Mouse (Mus musculus) myocyte (in vitro differentiated cells): Measurements from ENCODE around the gene Tnfrsf9.

Source experiments
- CEBPB ChIP-seq: IDR thresholded peaks from 2 replicates; pipeline ENCODE4 v1.6.1; 2011; ENCODE audit warnings: mild to moderate bottlenecking, moderate library complexity; ENCODE audit not compliant: poor library complexity, insufficient read depth, severe bottlenecking
- E2F4 ChIP-seq: IDR thresholded peaks from one replicate; pipeline ENCODE4 v1.6.1; 2011; ENCODE audit warnings: mild to moderate bottlenecking, control low read depth, moderate library complexity; ENCODE audit not compliant: insufficient read depth
- MYOD1 ChIP-seq, 3 experiments: IDR thresholded peaks; one replicate each; pipeline ENCODE4 v1.6.1; 2011; ENCODE audit warnings: control low read depth in 2 of 3, low read depth in 2 of 3, mild to moderate bottlenecking in 2 of 3, moderate library complexity in 1 of 3; ENCODE audit not compliant: insufficient read length in 2 of 3, control insufficient read depth in 1 of 3
- POLR2A ChIP-seq: IDR thresholded peaks from one replicate; pipeline ENCODE4 v1.6.1; 2011; ENCODE audit warnings: low read depth, mild to moderate bottlenecking, control low read depth, moderate library complexity; ENCODE audit not compliant: insufficient read length
- POLR2AphosphoS2 ChIP-seq: IDR thresholded peaks from one replicate; pipeline ENCODE4 v1.6.1; 2011; ENCODE audit warnings: low read depth, control low read depth; ENCODE audit not compliant: insufficient read length
- REST ChIP-seq: IDR thresholded peaks from one replicate; pipeline ENCODE4 v1.6.1; 2011; ENCODE audit warnings: mild to moderate bottlenecking, control low read depth, moderate library complexity; ENCODE audit not compliant: insufficient read depth, insufficient read length
- SRF ChIP-seq: IDR thresholded peaks from one replicate; pipeline ENCODE4 v1.6.1; 2011; ENCODE audit warnings: low read depth; ENCODE audit not compliant: control insufficient read depth, insufficient read length
- TCF12 ChIP-seq: IDR thresholded peaks from one replicate; pipeline ENCODE4 v1.6.1; 2011; ENCODE audit warnings: mild to moderate bottlenecking, control low read depth; ENCODE audit not compliant: poor library complexity, insufficient read depth, severe bottlenecking
- TCF3 ChIP-seq: IDR thresholded peaks from one replicate; pipeline ENCODE4 v1.6.1; 2011; ENCODE audit warnings: low read depth, control low read depth; ENCODE audit not compliant: insufficient read length
- USF1 ChIP-seq: IDR thresholded peaks from one replicate; pipeline ENCODE4 v1.6.1; 2011; ENCODE audit warnings: low read depth, mild to moderate bottlenecking, control low read depth, moderate library complexity

DNA sequence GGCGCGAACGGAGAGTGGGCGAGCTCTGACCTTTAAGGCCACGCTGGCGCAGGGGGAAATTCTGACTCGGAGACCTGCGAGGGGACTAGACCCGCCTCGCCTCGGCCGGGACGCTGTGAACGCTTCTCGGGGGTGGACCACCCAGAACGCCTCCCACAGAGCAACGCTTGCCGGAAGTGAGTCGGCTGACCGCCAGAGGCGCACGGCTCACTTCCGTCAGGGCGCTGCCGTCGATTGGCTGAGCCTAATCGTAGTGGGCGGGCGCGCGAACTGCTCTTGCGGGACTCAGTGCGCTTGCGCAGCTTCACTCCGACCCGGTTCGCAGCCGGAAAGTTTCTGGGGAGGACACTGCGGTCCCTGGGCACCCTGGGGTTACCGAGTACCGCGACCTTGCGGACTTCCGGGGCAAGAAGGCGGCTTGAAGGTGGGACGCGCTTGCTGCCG is at the start of gene Tnfrsf9, which contains the start of gene Park7:
- peak; percentile 90 for TF ChIP-seq POLR2A
- no peak for TF ChIP-seq CEBPB
- TF ChIP-seq POLR2AphosphoS2 = peak; percentile 97
- TF ChIP-seq MYOD1 (IDR thresholded peaks at IDR 0.05; ENCODE audit: control insufficient read depth in 1 of 3, insufficient read length in 2 of 3, low read depth in 2 of 3) = no peak
- TF ChIP-seq E2F4 = peak; percentile 63
- TF ChIP-seq USF1 = no peak
- TF ChIP-seq TCF3 = no peak
- TF ChIP-seq REST = no peak
- no peak for TF ChIP-seq TCF12
- no peak for TF ChIP-seq SRF
